Mouse (Mus musculus): Measurements from ENCODE around the gene Gpatch8.
"Not testable (repeated sequence)": the region's sequence is repeated elsewhere in the genome, so short reads cannot be mapped to it uniquely, and the experiment has no call there.

The Gpatch8 gene

DNA sequence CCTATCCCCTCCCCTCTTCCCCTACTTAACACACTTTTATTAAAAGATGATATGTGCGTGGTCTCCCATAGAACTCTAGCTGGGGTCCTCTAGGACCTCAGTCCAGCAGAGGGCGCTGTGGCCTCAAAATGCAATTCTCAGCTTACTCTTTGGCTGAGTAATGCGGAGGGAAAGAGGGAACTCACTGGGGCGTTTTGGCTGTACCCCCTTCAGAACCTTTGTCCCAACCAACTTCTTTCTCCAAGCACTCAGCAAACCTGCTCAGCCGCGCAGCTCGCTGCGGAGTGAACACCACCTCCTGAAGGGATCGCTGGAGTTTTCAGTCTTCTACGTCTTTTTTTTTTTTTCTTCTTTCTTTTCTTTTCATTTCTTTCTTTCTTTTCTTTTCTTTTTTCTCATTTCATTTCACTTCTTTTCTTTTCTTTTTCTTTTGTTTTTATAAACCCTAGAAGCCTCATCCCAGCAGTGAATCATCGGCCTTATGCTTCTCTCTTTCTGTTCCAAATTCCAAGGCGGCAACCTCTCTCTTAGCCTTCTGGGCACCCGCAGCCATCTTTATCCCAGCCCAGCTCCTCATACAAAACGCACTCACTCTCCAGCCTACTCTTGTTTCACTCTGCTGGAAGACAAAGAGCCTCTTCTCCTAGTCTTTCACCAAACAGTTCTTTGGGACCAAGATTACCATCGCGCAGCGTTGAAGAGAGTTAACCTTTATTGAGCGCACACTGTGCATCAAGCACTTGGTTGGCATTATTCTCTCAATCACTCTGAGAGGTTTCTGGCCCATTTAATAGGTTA lies 16.9 kb upstream of the Gpatch8 start:
- DNase-seq (ENCODE audit: low spot score), result peak; percentile 83

GRCm38 (mm10) chr11:102568756-102569377 lies 12.7 kb upstream of the Gpatch8 start:
- DNase-seq (ENCODE audit: low spot score), result no peak

DNA sequence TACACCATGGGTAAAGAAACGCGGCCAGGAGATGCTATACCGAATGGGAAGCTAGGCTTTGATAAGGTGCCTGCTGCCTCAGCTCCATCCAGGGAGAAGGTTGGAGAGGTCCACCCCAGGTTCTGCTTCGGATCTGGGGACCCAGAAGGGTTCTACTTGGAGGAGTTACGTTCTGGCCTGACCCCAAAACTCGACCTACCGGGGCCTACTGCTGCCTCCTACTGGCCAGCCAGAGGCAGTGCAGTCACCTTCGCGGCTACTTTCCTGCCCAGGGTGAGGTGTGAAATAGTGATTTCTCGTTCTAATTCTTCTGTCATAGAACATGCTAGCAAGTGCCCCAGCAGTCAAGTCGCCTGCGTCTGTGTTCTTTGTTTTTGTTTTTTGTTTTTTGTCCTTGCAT lies 12.0 kb upstream of the Gpatch8 start:
- peak; percentile 69 for DNase-seq (ENCODE audit: low spot score)

- peak; percentile 81 for DNase-seq (ENCODE audit: low spot score)
These were observed 11.5 kb upstream of the Gpatch8 start for GRCm38 (mm10) chr11:102567723-102568122.

GRCm38 (mm10) chr11:102567157-102567556 lies 11.0 kb upstream of the Gpatch8 start:
- DNase-seq (ENCODE audit: low spot score), result no peak

- no peak for DNase-seq (ENCODE audit: low spot score)
These were observed 10.1 kb upstream of the Gpatch8 start for GRCm38 (mm10) chr11:102566290-102566689.

- no peak for DNase-seq (ENCODE audit: low spot score)
These were observed 9.5 kb upstream of the Gpatch8 start for GRCm38 (mm10) chr11:102565741-102566140.

DNA sequence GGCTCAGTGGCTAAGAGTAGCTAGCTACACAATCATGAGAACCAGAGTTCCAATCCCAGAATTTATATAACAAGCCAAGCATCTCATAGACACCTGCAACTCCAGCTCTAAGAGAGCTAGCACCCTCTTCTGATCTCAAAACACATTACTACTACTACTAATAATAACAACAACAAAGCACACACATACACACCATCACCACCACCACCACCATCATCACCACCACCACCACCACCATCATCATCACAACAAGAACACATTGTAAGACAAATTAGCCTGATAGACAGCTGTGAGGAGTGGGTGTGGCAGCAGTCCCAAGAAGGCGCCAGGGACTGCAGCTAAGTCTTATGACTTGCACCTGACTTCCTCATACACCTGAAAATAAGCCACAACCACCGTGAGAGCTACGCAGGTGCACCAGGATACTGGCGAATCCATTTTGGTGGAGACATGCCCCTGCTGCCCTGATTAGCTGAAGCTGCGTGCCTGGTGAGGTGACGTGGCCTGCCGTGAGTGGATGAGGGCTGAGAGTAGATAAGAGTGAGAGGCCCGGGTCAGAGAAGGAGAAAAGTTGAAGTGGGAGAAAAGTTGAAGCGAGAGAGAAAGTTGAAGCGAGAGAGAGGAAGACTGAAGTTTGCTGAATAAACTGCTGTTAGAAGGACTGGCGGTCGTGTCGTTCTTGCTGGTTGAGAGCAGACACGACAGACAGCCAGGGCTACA lies 8.9 kb upstream of the Gpatch8 start:
- DNase-seq (ENCODE audit: low spot score), result not testable (repeated sequence)

DNA sequence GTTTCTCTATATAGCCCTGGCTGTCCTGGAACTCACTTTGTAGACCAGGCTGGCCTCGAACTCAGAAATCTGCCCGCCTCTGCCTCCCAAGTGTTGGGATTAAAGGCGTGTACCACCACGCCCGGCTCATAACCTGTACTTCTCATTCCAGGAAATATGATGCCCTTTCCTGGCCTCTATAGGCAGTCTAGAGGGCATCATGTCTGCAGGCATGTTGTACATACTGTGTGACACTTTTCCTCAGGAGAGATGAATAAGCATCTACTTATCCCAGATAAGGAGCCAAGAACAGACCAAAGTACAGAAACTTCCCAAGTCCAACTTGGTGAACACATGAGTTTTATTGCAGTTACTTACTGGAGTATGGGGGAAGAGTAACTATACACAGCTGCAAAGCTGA lies 2.5 kb upstream of the Gpatch8 start:
- DNase-seq (ENCODE audit: low spot score), result no peak

DNA sequence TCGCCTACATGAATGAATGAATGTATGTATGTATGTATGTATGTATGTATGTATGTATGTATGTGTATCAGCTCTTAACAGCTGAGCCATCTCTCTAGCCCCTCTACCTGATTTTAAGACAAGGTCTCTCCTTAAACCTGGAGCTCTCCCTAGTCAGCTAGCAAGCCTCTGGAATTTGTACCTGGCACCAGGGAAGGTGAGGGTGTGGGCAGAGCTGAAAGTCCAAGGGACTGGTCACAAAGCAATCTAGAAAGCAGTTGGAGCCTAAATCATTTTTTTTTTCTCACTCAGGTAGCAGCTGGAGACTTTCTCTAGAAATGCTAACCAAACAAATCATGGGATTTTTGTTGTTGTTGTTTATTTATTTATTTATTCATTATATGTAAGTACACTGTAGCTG lies 1.2 kb upstream of the Gpatch8 start:
- DNase-seq (ENCODE audit: low spot score), result no peak

- no peak for DNase-seq (ENCODE audit: low spot score)
These were observed 503 bp upstream of the Gpatch8 start for GRCm38 (mm10) chr11:102556716-102557074.

- peak; percentile 77 for DNase-seq (ENCODE audit: low spot score)
These were observed 677 bp downstream of the Gpatch8 start for GRCm38 (mm10) chr11:102555400-102556030.

GRCm38 (mm10) chr11:102552051-102552450 lies 4.1 kb downstream of the Gpatch8 start:
- DNase-seq (ENCODE audit: low spot score), result no peak

GRCm38 (mm10) chr11:102551176-102551575 lies 5.0 kb downstream of the Gpatch8 start:
- peak; percentile 72 for DNase-seq (ENCODE audit: low spot score)

DNA sequence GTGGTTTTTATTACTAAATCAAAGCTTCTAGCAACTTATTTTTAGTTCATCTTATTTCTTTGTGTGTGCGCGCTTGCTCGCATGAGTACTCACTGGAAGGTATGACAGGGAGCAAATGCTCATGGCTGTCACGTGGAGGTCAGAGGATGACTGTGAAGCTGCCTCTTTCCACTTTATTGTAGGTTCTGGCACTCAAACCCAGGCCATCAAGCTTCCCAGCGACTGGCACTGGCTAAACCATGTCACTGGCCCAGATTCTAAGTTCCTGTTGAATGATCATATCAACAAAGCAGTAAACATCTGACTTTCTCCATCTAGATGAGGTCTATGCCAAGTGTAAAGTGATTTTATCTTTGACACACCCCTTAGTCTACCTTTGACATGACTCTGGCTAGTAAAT lies 14.7 kb downstream of the Gpatch8 start:
- DNase-seq (ENCODE audit: low spot score), result no peak

GRCm38 (mm10) chr11:102540286-102540685 lies 15.9 kb downstream of the Gpatch8 start:
- not testable (repeated sequence) for DNase-seq (ENCODE audit: low spot score)

DNA sequence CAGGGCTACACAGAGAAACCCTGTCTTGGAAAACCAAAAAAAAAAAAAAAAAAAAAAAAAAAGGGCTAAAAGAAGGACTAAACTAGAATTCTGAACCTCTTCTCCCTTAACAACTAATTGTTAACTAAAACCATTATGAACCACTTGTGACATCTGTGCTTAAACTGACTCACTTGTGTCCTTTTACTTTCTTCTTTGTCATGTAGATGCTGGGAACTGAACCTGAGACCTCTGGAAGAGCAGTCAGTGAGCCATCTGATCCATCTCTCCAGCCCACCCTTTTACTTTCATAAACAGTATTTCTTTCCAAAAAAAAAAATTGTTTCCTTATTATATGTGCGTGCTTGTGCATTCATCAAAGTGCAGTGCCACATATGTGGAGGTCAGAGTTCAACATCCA lies 16.5 kb downstream of the Gpatch8 start:
- DNase-seq (ENCODE audit: low spot score), result no peak

DNA sequence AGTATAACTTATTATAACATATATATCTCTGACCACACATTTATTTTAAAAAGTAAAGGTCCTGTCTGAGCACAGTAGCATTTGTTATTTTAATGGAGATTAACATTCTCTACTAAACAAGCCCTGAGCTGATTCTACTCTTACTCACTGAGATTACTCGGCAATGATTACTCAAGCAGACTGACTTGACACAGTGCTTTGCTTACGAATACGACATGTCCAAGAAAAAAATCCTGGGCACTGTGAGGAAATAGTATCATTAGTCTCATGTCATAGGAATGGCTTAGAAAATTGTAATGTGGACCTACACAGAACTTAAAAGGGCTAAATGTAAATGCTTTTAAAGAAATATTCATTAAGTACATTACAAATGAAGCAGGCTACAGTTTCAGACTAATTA lies 20.0 kb downstream of the Gpatch8 start:
- no peak for DNase-seq (ENCODE audit: low spot score)

GRCm38 (mm10) chr11:102534078-102534477 lies 22.1 kb downstream of the Gpatch8 start:
- DNase-seq (ENCODE audit: low spot score), result no peak

DNA sequence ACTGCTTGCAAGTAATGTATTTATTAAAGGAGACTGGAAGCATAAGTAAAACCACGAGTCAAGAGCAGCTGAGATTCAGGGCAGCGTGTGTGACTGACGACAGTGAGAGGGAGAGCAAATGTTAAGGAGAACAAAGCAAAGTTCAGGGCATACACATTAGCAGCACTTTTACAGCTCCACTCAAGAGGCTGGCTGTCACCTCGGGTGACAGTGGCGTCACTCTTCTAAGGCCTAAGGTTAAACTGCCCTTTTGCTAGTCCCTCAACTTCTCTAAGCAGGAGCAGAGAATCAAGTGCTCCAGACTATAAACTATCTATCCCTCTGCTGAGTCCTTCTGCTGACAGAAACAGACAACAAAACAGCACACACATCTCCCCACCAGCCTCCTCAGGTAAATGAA lies 24.8 kb downstream of the Gpatch8 start:
- DNase-seq (ENCODE audit: low spot score), result no peak

DNA sequence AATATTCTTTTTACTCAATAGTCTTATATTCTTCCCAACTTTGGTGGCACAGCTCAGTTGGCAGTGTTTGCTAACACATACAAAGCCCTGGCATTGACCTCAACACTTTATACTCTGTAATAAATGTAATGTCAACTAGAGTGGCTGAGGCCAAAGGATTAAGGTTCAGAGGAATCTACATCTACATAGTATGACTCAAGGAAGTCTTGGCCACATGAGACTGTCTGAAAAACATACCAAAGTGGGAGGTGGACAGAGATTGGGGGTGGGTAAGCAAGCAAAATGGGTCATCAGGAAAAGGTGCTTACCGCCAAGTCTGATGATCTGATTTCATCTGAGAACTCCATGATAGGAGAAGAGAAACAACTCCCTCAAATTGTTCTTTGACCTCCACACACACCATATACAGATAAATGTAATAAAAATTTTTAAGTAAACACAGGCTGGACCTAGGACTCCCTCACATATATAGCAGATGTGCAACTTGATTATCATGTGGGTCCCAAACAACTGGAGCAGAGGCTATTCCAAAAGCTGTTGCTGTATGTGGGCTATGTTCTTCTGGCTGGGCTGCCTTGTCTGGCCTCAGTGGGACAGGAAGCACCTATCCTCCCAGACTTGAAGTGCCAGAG lies 41.3 kb downstream of the Gpatch8 start:
- DNase-seq (ENCODE audit: low spot score), result no peak

- peak; percentile 10 for DNase-seq (ENCODE audit: low spot score)
These were observed 46.0 kb downstream of the Gpatch8 start for GRCm38 (mm10) chr11:102510226-102510625.

All from testis, postnatal 14 days (tissue).